In genomic region chr11:54881051-54881474, GRCm38 (mm10) we compare ENCODE assay signal across 11 mouse cellular contexts. TPM values are rescaled to one million over a fixed set of nuclear protein-coding genes. Genes with fewer than 3 reads are reported as not detected.
DNase-seq lines count a peak whose midpoint lies in the region; ATAC-seq and TF ChIP-seq lines count a peak whose summit lies in the region.
"Had no signal": no experiment of that assay in that cellular context is flagged by ENCODE, and none has a peak within 500 bp of the region (broad histone marks: within the 10 kb centered on the region; RNA-seq: fewer than 3 reads in every experiment).

No protein-coding gene starts in this region.

- TF ChIP-seq CTCF in lung, adult 2 months (IDR thresholded peaks at IDR 0.05; ENCODE audit: insufficient read depth, low read length): no peak
- TF ChIP-seq CTCF in kidney, postnatal 0 days (IDR thresholded peaks at IDR 0.05; ENCODE audit: low read depth): no peak

- no peak for TF ChIP-seq POLR2A in lung, adult 2 months (IDR thresholded peaks at IDR 0.05; ENCODE audit: borderline replicate concordance, extremely low read depth, low read depth, low read length)

- 22% methylated on average over 2 of the region's 2 CpGs for WGBS in lung, adult 2 months
- WGBS in kidney, postnatal 0 days: 6% methylated on average over 2 of the region's 2 CpGs
- 5% methylated on average over 2 of the region's 2 CpGs for WGBS in midbrain, embryonic 13.5 days

- no peak overlapping the region for H3K4me2 ChIP-seq in kidney, postnatal 0 days (ENCODE audit: low read length)
- no peak overlapping the region for H3K4me2 ChIP-seq in midbrain, embryonic 13.5 days (replicated peaks)
- H3K4me2 ChIP-seq: forebrain, embryonic 15.5 days; limb, embryonic 15.5 days had no signal

- H3K9ac ChIP-seq in kidney, postnatal 0 days (ENCODE audit: low read depth, low read length): no peak overlapping the region
- no peak overlapping the region for H3K9ac ChIP-seq in midbrain, embryonic 13.5 days (replicated peaks)
- H3K9ac ChIP-seq: forebrain, embryonic 15.5 days; limb, embryonic 15.5 days had no signal

- peak overlapping the region; percentile 50; the same call in 1 of the 2 replicates for H3K27ac ChIP-seq in kidney, postnatal 0 days
- H3K27ac ChIP-seq in midbrain, embryonic 13.5 days: no peak overlapping the region
- H3K27ac ChIP-seq: forebrain, embryonic 15.5 days; limb, embryonic 15.5 days had no signal

- DNase-seq in adrenal gland, adult (ENCODE audit: inconsistent age in 2 of 2, low spot score in 1 of 2): peak; percentile 64 to 75
- no peak for DNase-seq in adrenal gland, adult 18-20 months (ENCODE audit: low spot score in 2 of 2)
- peak; percentile 27 for DNase-seq in lung, postnatal 10 days
- DNase-seq in lung, adult 2 months: no peak
- DNase-seq in kidney, postnatal 0 days (ENCODE audit: low spot score): peak; percentile 76
- DNase-seq in cerebellum, postnatal 25 days: no peak
- DNase-seq in gastrocnemius, postnatal 36 days: no peak
- DNase-seq: cerebellum, adult 8-10 months had no signal

- intact Hi-C loops in gastrocnemius, postnatal 36 days (cut with DNase I): no loop called here

- ATAC-seq in kidney, postnatal 0 days (replicated peaks; ENCODE audit: low FRiP score, low read depth): peak; percentile 54; the same call in 1 of the 2 replicates
- ATAC-seq in midbrain, embryonic 13.5 days: no peak
- ATAC-seq: forebrain, embryonic 15.5 days had no signal

- peaks cover 14% of the 10 kb centered on the region for H3K4me1 ChIP-seq in lung, adult 2 months (ENCODE audit: control insufficient read depth, insufficient read depth, low read length)
- H3K4me1 ChIP-seq in kidney, postnatal 0 days (replicated peaks; ENCODE audit: insufficient read depth, low read length): peaks cover 27% of the 10 kb centered on the region
- H3K4me1 ChIP-seq in midbrain, embryonic 13.5 days (replicated peaks): peaks cover 6% of the 10 kb centered on the region
- H3K4me1 ChIP-seq: forebrain, embryonic 15.5 days had no signal

- no peaks in the 10 kb centered on the region for H3K36me3 ChIP-seq in kidney, postnatal 0 days (ENCODE audit: insufficient read depth, low read length)
- H3K36me3 ChIP-seq in midbrain, embryonic 13.5 days: no peaks in the 10 kb centered on the region
- H3K36me3 ChIP-seq: forebrain, embryonic 15.5 days; limb, embryonic 15.5 days had no signal

- H3K4me3 ChIP-seq in lung, adult 2 months (replicated peaks; ENCODE audit: extremely low read depth, low read depth, low read length): no peak overlapping the region
- H3K4me3 ChIP-seq in kidney, postnatal 0 days (replicated peaks; ENCODE audit: low read depth, low read length): no peak overlapping the region
- no peak overlapping the region for H3K4me3 ChIP-seq in midbrain, embryonic 13.5 days (replicated peaks)
- H3K4me3 ChIP-seq: forebrain, embryonic 15.5 days; limb, embryonic 15.5 days had no signal

- no peaks in the 10 kb centered on the region for H3K27me3 ChIP-seq in kidney, postnatal 0 days (ENCODE audit: insufficient read depth, low read length)
- H3K27me3 ChIP-seq in midbrain, embryonic 13.5 days: no peaks in the 10 kb centered on the region
- H3K27me3 ChIP-seq: forebrain, embryonic 15.5 days; limb, embryonic 15.5 days had no signal

- H3K9me3 ChIP-seq in kidney, postnatal 0 days (replicated peaks; ENCODE audit: low read length): no peaks in the 10 kb centered on the region
- no peaks in the 10 kb centered on the region for H3K9me3 ChIP-seq in midbrain, embryonic 13.5 days
- H3K9me3 ChIP-seq: forebrain, embryonic 15.5 days; limb, embryonic 15.5 days had no signal

RNA-seq across cellular contexts. Expression of gene Hint1, which starts 14.9 kb away (rescaled TPM):
- 100 to 1,000 TPM; 347 to 382 TPM for total RNA-seq in adrenal gland, adult 18-20 months (2021)
- 251 and 265 TPM in 2 replicates for polyA plus RNA-seq in lung, adult 2 months (2012; rRNA removed)
- polyA plus RNA-seq in kidney, postnatal 0 days (2015; fragmentation: Nextera tagmentation; extraction: Ambion mirVana): 1,015 and 1,085 TPM in 2 replicates
- 703 and 771 TPM in 2 replicates for polyA plus RNA-seq in midbrain, embryonic 13.5 days (2015; fragmentation: Nextera tagmentation; extraction: Ambion mirVana)
- total RNA-seq in gastrocnemius, postnatal 36 days (2021): 100 to 1,000 TPM; 161 to 192 TPM

RNA-seq across cellular contexts. Expression of gene Lyrm7, which starts 20.3 kb away (rescaled TPM):
- total RNA-seq in adrenal gland, adult 18-20 months (2021): 10 to 100 TPM in 1 of 2 experiments, 1 to 10 TPM in 1; 8.4 to 22.2 TPM
- 0.38 and 0.40 TPM in 2 replicates for polyA plus RNA-seq in lung, adult 2 months (2012; rRNA removed)
- 7.3 and 7.7 TPM in 2 replicates for polyA plus RNA-seq in kidney, postnatal 0 days (2015; fragmentation: Nextera tagmentation; extraction: Ambion mirVana)
- polyA plus RNA-seq in midbrain, embryonic 13.5 days (2015; fragmentation: Nextera tagmentation; extraction: Ambion mirVana): 7.1 and 11.2 TPM in 2 replicates
- total RNA-seq in gastrocnemius, postnatal 36 days (2021): 10 to 100 TPM; 16.8 to 24.0 TPM

RNA-seq across cellular contexts. Expression of gene Gpx3, which starts 21.2 kb away (rescaled TPM):
- total RNA-seq in adrenal gland, adult 18-20 months (2021): 100 to 1,000 TPM; 218 to 375 TPM
- 693 and 908 TPM in 2 replicates for polyA plus RNA-seq in lung, adult 2 months (2012; rRNA removed)
- 1,362 and 1,474 TPM in 2 replicates for polyA plus RNA-seq in kidney, postnatal 0 days (2015; fragmentation: Nextera tagmentation; extraction: Ambion mirVana)
- polyA plus RNA-seq in midbrain, embryonic 13.5 days (2015; fragmentation: Nextera tagmentation; extraction: Ambion mirVana): 19.6 and 21.4 TPM in 2 replicates
- 10 to 100 TPM; 27.6 to 44.7 TPM for total RNA-seq in gastrocnemius, postnatal 36 days (2021)

Comparison
In these comparisons a context has a peak if more than half of its experiments do, and no peak if none do; other contexts are left out.
1. DNase-seq: peak in adrenal gland, adult (2 of 2), lung, postnatal 10 days (single experiment) and kidney, postnatal 0 days (single experiment); none in adrenal gland, adult 18-20 months (0 of 2), lung, adult 2 months (single experiment), cerebellum, postnatal 25 days (0 of 2) and gastrocnemius, postnatal 36 days (0 of 2).
2. RNA of gene Gpx3, which starts 21.2 kb away (polyA plus RNA-seq): 1,362 to 1,474 TPM in kidney, postnatal 0 days and 693 to 908 TPM in lung, adult 2 months; 19.6 to 21.4 TPM in midbrain, embryonic 13.5 days; every median in the first group is over 10 times any median in the second.